Mouse (Mus musculus): ENCODE results near the gene Npas2.

- TF ChIP-seq CTCF (conservative IDR thresholded peaks at IDR 0.05; ENCODE audit: insufficient read depth, insufficient read length, low read depth, low read length), result no peak
- no peak for TF ChIP-seq POLR2A (IDR thresholded peaks at IDR 0.05; ENCODE audit: low read depth, low read length)
Measured at GRCm38 (mm10) chr1:39335561-39336196, 142.1 kb downstream of the Npas2 start.

Data from kidney, adult 2 months (tissue).